Mouse (Mus musculus) embryonic facial prominence, embryonic 12.5 days (tissue): Measurements from ENCODE around the gene Apex1. TPM values are rescaled to one million over a fixed set of nuclear protein-coding genes. Genes with fewer than 3 reads are reported as not detected.

Source experiments
- ATAC-seq: fragments of 200-750 bp; cut with Nextera tagmentation; 2 replicates; pipeline ENCODE4 v1.8.0; 2017; ENCODE audit not compliant: insufficient number of reproducible peaks, insufficient read depth, low FRiP score, low TSS enrichment
- H3K27ac ChIP-seq: fragments of 300-500 bp; sonication (generic); 2 replicates; pipeline ENCODE4 v1.5.1; 2016; ENCODE audit warnings: mild to moderate bottlenecking
- H3K27me3 ChIP-seq: fragments of 300-500 bp; sonication (generic); 2 replicates; pipeline ENCODE4 v1.6.1; 2016; ENCODE audit warnings: mild to moderate bottlenecking, moderate library complexity
- H3K36me3 ChIP-seq: fragments of 300-500 bp; sonication (generic); 2 replicates; pipeline ENCODE4 v1.6.1; 2016; ENCODE audit warnings: mild to moderate bottlenecking
- H3K4me1 ChIP-seq: fragments of 300-500 bp; sonication (generic); 2 replicates; pipeline ENCODE4 v1.6.1; 2016
- H3K4me2 ChIP-seq: fragments of 300-500 bp; sonication (generic); replicated peaks from 2 replicates; pipeline ENCODE4 v1.6.1; 2016; ENCODE audit warnings: mild to moderate bottlenecking, moderate library complexity
- H3K4me3 ChIP-seq: fragments of 300-500 bp; sonication (generic); 2 replicates; pipeline ENCODE4 v1.5.1; 2016; ENCODE audit warnings: mild to moderate bottlenecking
- H3K9ac ChIP-seq: fragments of 300-500 bp; sonication (generic); 2 replicates; pipeline ENCODE4 v1.6.1; 2016; ENCODE audit warnings: mild to moderate bottlenecking, moderate library complexity
- H3K9me3 ChIP-seq: fragments of 300-500 bp; sonication (generic); 2 replicates; pipeline ENCODE4 v1.6.1; 2016; ENCODE audit warnings: mild to moderate bottlenecking, moderate library complexity
- WGBS: fragments of 180-500 bp; shearing (Covaris S2); methylation state at CpG from one replicate; pipeline ENCODE4 v1.1.7; 2016; 5-methylcytosine and 5-hydroxymethylcytosine counted together
- polyA plus RNA-seq: library from polyadenylated mRNA; unstranded; fragments of >200 nt; fragmentation: Nextera tagmentation; extraction: Ambion mirVana; gene quantifications from 2 replicates; pipeline ENCODE4 v1.2.1, GENCODE M21; 2016

Apex1 gene
- 320 and 335 TPM in 2 replicates for polyA plus RNA-seq

DNA sequence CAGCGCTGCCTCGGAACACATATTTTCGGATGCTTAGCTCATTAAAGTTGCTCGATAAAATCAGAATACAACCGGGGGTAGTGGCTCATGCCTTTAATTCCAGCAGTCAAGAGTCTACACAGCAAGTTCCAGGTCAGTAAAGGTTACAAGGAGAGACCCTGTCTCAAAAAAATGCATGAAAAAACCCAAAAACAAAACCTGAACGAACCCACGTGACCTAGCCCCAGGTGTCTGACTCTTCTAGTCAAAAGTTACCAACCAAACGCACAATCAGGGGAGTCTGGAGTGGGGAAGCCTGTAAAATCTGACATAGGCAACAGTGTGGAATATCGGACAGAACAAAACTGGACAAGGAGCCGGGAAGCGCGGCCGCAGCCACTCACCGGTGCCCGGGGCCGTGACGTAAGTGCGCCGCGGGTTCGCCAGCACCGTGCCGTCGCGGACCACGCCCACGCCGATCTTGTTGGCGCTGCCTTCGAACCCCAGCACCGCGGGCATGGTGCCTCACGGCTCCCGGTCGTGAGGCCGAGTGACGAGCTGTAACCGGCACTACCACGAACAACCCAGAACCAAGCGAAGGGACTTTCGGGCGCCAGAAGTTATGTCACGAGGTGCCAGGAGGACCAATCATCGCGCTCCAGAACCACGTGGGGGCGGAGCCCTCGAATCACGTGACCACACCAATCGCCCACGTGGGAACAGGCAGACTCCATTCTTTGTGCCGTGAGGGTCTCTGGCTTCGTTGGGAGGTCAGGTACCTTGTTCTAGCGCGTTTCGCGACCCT lies at the start of gene Apex1, which contains the start of gene Osgep:
Gene Apex1 (plus strand): TSS at position 688 of the 784 bp plus-strand sequence.
Gene Osgep (minus strand): TSS at position 613 of the 784 bp plus-strand sequence.
- Histone ChIP-seq H3K4me1 (peaks cover 18% of the 10 kb centered on the region), H3K4me2 (peak within 1 kb of the TSS; percentile 70), H3K27ac (peak within 1 kb of the TSS; percentile 91), H3K27me3 (no peaks in the 10 kb centered on the region), H3K9me3 (no peaks in the 10 kb centered on the region), H3K36me3 (peaks cover 30% of the 10 kb centered on the region), H3K4me3 (peak within 1 kb of the TSS; percentile 74), H3K9ac (peak within 1 kb of the TSS; percentile 71)
- under 1% methylated on average over 57 of the region's 57 CpGs for WGBS
- peak; percentile 93 for ATAC-seq

DNA sequence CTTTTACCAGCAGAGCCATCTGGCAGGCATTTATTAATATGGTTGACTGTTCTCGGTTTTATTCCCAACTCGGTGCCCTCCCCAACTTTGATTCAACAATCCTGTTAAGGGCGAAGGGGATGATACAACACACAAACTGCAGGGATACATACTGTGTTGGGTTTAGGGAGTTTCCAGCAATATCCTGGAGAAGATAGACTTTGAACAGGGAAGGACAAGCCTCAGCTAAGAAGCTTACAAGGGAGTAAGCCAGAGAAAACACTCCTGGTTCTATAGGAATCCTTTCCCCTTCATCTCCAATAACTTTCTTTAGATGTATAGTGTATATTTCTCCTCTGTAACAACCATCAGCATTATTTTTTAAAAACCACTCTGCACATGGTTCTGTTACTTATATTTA lies 49.6 kb upstream of the Apex1 start:
- no peak for ATAC-seq
- 82% methylated on average over 3 of the region's 3 CpGs for WGBS
- H3K27me3 ChIP-seq: no peaks in the 10 kb centered on the region
- no peak overlapping the region for H3K27ac ChIP-seq
- no peaks in the 10 kb centered on the region for H3K9me3 ChIP-seq
- H3K9ac ChIP-seq: no peak overlapping the region
- H3K4me2 ChIP-seq: no peak overlapping the region
- H3K36me3 ChIP-seq: no peaks in the 10 kb centered on the region
- H3K4me1 ChIP-seq: peaks cover 5% of the 10 kb centered on the region
- no peak overlapping the region for H3K4me3 ChIP-seq

DNA sequence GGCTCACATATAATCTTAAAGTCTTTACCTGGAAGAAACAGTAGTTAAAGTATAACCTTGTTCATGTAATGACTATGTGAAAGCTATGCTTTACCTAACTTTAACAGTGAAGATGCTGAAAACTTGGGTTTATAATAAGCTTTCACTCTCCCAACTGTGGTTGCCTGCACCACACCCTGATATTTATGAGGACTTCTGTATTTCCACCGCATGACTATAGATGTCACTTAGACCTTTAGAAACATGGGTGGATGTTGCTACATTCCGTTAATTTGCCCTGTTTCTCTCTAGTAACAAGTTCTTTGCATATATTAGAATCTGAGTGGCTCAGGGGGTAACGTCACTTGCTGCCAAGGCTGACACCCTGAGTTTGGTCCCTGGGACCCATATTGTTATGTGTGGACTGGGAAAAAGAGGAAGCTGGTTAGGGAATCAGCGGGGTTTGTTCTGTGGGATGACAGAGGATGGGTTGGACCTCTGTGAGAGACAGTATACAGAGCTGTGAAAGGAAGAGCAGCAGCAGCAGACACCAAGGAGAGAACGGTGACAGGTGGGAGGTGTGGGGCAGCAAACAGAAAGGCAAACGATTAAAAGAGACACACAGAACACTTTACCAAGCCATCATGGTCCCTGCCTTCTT lies 49.1 kb upstream of the Apex1 start:
- no peak for ATAC-seq
- H3K27ac ChIP-seq: no peak overlapping the region
- H3K27me3 ChIP-seq: no peaks in the 10 kb centered on the region
- WGBS: 81% methylated on average over 6 of the region's 6 CpGs
- H3K9me3 ChIP-seq: no peaks in the 10 kb centered on the region
- no peak overlapping the region for H3K4me2 ChIP-seq
- H3K4me3 ChIP-seq: no peak overlapping the region
- H3K36me3 ChIP-seq: no peaks in the 10 kb centered on the region
- H3K4me1 ChIP-seq: peaks cover 2% of the 10 kb centered on the region
- H3K9ac ChIP-seq: no peak overlapping the region

DNA sequence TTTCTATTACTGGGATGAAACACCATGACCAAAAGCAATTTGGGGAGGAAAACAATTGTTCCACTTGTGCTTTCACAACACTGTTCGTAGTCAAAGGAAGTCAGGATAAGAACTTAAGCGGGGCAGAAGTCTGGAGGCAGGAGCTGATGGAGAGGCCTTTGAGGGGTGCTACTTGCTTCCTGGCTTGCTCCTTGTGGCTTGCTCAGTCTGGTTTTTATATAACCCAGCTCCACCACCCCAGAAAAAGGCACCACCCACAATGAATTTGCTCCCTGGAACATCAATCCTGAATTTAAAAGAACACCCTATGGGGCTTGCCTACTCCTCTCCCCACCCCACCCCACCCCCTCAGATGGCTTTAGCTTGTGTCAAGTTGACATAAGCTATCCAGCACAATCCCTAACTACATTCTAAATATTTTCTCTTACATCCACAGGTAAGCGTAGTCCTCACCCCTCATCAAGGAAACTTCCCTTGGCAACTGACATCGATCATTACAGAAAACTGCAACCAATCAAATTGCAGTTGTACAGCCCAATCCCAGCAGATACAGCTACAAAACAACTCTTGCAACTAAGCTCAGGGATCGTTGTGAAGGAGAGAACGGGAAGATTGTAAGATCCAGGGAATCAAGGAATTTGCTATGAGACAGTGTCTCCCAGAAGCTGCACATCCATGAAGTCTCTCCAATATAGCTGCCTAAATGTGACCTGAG lies 48.4 kb upstream of the Apex1 start:
- Histone ChIP-seq H3K4me1 (no peaks in the 10 kb centered on the region), H3K9me3 (no peaks in the 10 kb centered on the region), H3K9ac (no peak overlapping the region), H3K4me3 (no peak overlapping the region), H3K27me3 (no peaks in the 10 kb centered on the region), H3K27ac (no peak overlapping the region), H3K4me2 (no peak overlapping the region), H3K36me3 (no peaks in the 10 kb centered on the region)
- no peak for ATAC-seq
- WGBS: 83% methylated on average over 6 of the region's 6 CpGs

DNA sequence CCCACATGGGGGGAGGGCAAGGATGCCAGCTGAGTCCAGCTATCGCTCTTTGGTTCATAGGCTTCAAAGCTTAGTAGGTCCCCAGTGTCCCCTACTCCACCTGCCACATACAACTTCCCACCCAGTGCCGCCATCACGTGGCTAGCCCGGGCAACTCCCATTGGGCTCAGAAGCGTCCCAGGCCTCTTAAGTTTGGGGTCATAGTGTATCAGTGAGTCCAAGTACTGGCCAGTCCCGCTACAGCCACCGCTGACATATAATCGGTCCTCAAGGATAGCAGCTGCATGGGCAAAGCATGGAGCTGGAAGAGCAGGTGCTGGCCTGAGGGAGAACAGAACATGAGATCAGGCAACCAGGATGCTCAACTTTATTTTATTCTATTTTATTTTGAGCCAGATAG lies 33.1 kb upstream of the Apex1 start:
- Histone ChIP-seq H3K9me3 (no peaks in the 10 kb centered on the region), H3K27ac (no peak overlapping the region), H3K4me3 (no peak overlapping the region), H3K27me3 (peaks cover 11% of the 10 kb centered on the region), H3K36me3 (no peaks in the 10 kb centered on the region), H3K4me2 (no peak overlapping the region), H3K4me1 (peaks cover 7% of the 10 kb centered on the region), H3K9ac (no peak overlapping the region)
- WGBS: 92% methylated on average over 8 of the region's 8 CpGs
- ATAC-seq: no peak

DNA sequence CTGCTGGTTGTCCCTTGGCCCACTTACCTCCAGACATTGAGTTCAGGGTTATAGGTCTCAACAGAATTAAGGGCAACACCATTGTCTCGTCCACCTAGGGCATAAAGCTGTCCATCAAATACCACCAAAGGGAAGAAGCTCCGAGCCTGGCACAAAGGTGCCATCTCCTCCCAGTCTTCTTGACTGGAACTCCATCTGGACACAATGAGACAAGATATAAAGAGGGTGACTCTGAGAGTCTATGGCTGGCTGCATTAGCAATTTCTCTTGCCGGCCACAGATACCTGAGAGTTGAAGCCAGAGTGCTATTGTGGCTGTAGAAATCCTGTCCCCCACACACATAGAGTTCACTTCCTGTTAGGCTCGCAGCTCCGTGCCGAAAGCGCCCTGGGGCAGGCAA lies 32.7 kb upstream of the Apex1 start:
- H3K9ac ChIP-seq: no peak overlapping the region
- no peak overlapping the region for H3K27ac ChIP-seq
- ATAC-seq: no peak
- H3K4me3 ChIP-seq: no peak overlapping the region
- 81% methylated on average over 7 of the region's 7 CpGs for WGBS
- no peaks in the 10 kb centered on the region for H3K9me3 ChIP-seq
- H3K27me3 ChIP-seq: peaks cover 14% of the 10 kb centered on the region
- no peaks in the 10 kb centered on the region for H3K36me3 ChIP-seq
- H3K4me1 ChIP-seq: peaks cover 9% of the 10 kb centered on the region
- H3K4me2 ChIP-seq: no peak overlapping the region

DNA sequence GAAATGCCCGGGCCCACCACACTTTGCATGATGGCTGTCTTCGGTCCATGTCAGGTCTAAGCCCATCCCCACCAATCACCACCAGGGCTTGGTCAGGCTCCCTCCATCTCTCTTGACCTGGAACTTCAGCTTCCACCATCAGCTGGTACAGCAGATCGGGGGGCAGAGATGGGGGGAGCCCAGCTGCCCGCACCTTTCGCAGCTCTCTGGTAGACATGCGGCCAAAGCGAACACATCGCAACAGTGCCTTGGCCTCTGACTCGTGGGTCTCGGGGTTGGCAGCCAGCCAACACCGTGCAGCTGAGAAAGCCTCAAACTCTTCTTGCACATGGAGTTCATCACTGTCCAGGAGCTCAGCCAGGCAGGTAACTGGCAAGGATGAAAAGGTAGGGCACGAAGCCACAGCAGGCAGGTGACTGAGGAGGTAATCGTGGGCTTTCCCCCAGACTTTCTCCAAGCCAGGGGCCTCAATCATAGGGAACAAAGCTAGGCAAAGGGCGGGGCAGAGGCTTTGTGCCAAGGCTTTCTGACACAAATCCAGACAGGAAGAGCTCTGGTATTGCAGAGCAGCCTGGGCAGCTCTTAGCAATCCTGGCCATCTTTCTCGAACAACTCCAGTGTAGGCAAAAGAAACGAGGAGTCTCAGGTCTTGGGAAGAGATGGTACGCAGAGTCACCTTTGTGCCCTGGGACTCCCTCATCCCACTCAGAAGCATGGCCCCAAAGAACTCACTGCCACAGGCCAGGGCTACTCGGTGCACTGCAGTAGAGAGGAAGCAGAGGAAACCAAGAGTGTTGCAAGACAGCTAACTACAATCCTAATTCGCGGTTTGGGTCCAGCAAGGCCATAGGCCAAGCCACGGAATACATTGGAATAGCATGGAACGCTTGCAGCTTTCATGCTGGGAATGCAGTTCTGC lies 32.0 kb upstream of the Apex1 start:
- H3K27ac ChIP-seq: no peak overlapping the region
- no peaks in the 10 kb centered on the region for H3K9me3 ChIP-seq
- 86% methylated on average over 22 of the region's 22 CpGs for WGBS
- H3K9ac ChIP-seq: no peak overlapping the region
- peaks cover 9% of the 10 kb centered on the region for H3K4me1 ChIP-seq
- no peaks in the 10 kb centered on the region for H3K36me3 ChIP-seq
- H3K27me3 ChIP-seq: peaks cover 14% of the 10 kb centered on the region
- H3K4me3 ChIP-seq: no peak overlapping the region
- H3K4me2 ChIP-seq: no peak overlapping the region
- no peak for ATAC-seq

DNA sequence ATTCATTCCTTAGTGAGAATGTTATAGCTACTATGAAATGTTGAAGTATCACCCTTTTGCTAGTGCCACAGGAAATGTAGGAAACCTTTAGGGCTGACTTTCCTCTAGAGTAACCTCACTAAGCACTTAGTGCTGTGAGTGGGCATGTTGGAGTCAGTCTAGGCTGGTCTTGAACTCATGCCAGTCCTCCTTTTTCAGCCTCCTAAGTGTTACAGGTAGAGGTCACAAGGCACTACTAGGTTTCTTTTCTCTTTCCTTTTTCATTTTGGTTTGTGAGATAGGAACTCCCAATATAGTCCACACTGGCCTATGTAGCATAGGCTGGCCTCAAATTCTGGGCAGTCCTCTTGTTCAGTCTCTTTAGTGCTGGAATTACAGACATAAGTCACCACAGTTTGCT lies 29.4 kb upstream of the Apex1 start:
- no peak overlapping the region for H3K4me2 ChIP-seq
- peaks cover 9% of the 10 kb centered on the region for H3K4me1 ChIP-seq
- no peaks in the 10 kb centered on the region for H3K36me3 ChIP-seq
- no peak for ATAC-seq
- H3K27ac ChIP-seq: no peak overlapping the region
- H3K9me3 ChIP-seq: no peaks in the 10 kb centered on the region
- H3K4me3 ChIP-seq: no peak overlapping the region
- no peak overlapping the region for H3K9ac ChIP-seq
- peaks cover 14% of the 10 kb centered on the region for H3K27me3 ChIP-seq

DNA sequence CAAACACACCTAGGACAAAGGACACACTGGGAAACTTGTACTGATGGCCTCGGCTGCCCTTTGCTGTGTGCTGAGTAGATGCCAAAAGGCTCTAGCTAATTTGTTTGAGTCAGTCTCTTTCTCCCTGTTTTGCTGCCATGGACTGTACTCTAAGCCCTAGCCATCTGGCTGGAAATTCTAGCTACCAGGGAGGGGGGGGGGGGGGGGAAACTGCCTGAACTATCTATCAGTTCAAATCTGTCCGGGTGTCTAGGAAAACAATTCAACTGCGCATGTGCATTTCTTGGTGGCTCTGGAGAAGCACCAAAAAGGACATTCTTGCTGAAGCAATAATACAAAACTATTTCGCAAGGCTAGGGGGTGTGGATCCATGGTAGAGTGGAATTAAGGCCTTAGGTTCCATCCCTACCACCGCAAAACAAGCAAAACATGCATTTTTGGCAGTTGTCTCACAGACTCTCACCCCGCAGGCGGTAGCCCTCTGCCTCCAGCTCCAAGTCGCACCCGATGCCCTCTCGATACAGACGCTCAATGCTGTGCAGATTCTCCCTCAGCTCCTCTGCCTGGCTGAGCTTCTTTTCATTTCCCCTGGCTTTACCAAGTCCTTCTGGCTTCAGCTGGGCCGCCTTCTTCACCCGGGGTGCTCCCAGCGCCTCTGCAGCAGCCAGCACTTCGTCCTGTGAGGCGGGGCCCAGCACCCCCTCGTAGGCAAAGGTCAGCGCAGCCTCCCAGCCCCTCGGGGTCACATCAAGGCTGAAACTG lies 28.6 kb upstream of the Apex1 start:
- H3K27ac ChIP-seq: no peak overlapping the region

DNA sequence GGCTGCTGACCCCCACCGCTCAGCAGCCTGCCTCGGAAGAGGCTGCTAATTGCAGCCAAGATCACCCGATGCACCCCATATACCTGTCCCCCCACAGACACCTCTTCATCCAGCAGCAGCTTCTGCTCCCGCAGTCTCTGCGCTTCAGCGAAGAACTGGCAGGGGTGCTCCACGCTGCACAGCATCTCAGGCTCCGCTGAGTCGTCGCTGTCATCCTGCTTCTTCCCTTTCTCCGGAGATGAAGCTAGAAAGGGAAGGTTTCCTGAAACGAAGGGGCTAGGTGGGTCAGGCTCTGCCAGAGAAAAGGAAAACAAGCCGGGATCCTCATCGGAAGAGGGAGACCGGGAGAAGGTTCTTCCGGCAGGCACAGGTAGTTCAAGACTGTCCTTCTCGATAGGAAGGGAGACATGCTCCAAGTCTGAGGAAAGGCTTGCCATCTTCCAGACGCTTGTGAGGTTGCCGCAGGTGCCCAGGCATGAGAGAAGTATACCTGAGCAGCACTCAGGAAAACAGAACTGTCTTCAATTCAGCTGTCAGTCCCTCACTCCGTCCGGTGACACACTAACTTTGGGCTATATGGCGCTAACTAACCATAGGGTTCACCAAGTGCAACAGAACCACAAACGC lies 27.9 kb upstream of the Apex1 start:
- Histone ChIP-seq H3K4me1 (peaks cover 9% of the 10 kb centered on the region), H3K9ac (peak overlapping the region; percentile 59), H3K27me3 (peaks cover 14% of the 10 kb centered on the region), H3K27ac (no peak overlapping the region), H3K4me2 (peak overlapping the region; percentile 84), H3K4me3 (peak overlapping the region; percentile 43), H3K9me3 (no peaks in the 10 kb centered on the region), H3K36me3 (no peaks in the 10 kb centered on the region)
- ATAC-seq: no peak
- 14% methylated on average over 23 of the region's 23 CpGs for WGBS

More for the DNA sequence above, 28.6 kb upstream of the Apex1 start:
- H3K4me2 ChIP-seq: peak overlapping the region; percentile 84
- H3K27me3 ChIP-seq: peaks cover 14% of the 10 kb centered on the region
- WGBS: 16% methylated on average over 19 of the region's 19 CpGs
- H3K9ac ChIP-seq: peak overlapping the region; percentile 59
- H3K36me3 ChIP-seq: no peaks in the 10 kb centered on the region
- peak overlapping the region; percentile 43 for H3K4me3 ChIP-seq
- peaks cover 9% of the 10 kb centered on the region for H3K4me1 ChIP-seq
- no peak; the same call in 1 of the 2 replicates for ATAC-seq
- H3K9me3 ChIP-seq: no peaks in the 10 kb centered on the region
